Mouse (Mus musculus) lung, postnatal 0 days (tissue): ENCODE results near the gene Kmt2b.

Source experiments
- CTCF ChIP-seq: IDR thresholded peaks from 2 replicates; pipeline ENCODE4 v1.5.1; 2016; ENCODE audit warnings: antibody characterized with exemption, mild to moderate bottlenecking
- EP300 ChIP-seq: IDR thresholded peaks from 2 replicates; pipeline ENCODE4 v1.6.1; 2016; ENCODE audit warnings: antibody characterized with exemption, mild to moderate bottlenecking, control low read depth

GRCm38 (mm10) chr7:30526399-30526798, 62.1 kb downstream of the Kmt2b start:
- TF ChIP-seq CTCF = no peak
- no peak for TF ChIP-seq EP300
